Mouse (Mus musculus): ENCODE results near the gene Ccnb3. TPM values are rescaled to one million over a fixed set of nuclear protein-coding genes. Genes with fewer than 3 reads are reported as not detected.

The Ccnb3 gene
- not detected for polyA plus RNA-seq (2014; fragmentation: Illumina TruSeq; extraction: RNeasy Lipid Tissue Mini Kit (QIAGEN cat#74804); ENCODE audit: low read depth, low replicate concordance)

DNA sequence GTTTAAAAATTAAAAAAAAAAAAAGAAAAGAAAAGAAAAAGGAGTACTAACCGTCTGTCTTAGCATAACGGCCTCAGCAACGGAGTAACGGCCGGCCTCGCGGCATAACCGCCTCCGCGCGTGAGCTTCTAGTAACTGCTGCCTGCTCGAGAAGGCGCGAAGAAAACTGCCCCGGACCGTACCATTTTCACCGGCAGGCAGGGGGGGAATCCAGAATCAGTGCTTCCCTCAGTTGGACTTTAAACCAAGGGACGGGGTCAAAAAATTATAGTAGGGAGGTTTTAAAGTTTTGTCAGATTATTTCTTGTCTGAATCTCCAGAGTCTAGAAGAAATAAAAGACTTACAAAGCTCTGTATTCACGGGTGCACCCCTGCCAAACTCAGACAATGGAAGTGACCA, at the start of gene Ccnb3:
Gene Ccnb3 (minus strand): TSS at position 101 of the 400 bp plus-strand sequence.

DNA sequence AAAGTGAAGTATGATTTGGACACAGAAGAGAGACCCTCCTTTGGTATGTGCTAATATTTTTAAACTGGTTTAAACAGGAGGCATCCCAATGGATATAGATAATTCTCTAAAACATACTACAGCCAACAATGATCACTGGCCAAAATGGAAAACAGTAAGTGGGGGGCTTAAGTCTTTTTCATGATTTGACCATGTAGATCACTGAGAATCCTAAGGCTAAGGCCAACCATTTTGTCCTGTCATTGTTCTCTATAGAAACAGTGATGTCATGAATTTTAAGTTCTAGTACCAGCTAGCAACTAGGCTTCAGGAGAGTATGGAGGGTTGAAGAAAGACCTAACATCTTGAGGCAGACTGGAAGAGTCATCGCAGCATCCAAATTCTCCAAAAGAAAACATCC, 25.8 kb upstream of the Ccnb3 start, which contains the start of gene Akap4:
Gene Akap4 (plus strand): TSS at position 301 of the 400 bp plus-strand sequence.

Other genes with a start within 250 kb of the Ccnb3 start
- 0.42 TPM for gene Akap4, start 25.9 kb upstream of the Ccnb3 start, polyA plus RNA-seq (2014; fragmentation: Illumina TruSeq; extraction: RNeasy Lipid Tissue Mini Kit (QIAGEN cat#74804); ENCODE audit: low read depth, low replicate concordance)

All from liver, adult 10 weeks (tissue).